Comparison of ENCODE assay signal across 8 mouse cellular contexts in the genomic region with DNA sequence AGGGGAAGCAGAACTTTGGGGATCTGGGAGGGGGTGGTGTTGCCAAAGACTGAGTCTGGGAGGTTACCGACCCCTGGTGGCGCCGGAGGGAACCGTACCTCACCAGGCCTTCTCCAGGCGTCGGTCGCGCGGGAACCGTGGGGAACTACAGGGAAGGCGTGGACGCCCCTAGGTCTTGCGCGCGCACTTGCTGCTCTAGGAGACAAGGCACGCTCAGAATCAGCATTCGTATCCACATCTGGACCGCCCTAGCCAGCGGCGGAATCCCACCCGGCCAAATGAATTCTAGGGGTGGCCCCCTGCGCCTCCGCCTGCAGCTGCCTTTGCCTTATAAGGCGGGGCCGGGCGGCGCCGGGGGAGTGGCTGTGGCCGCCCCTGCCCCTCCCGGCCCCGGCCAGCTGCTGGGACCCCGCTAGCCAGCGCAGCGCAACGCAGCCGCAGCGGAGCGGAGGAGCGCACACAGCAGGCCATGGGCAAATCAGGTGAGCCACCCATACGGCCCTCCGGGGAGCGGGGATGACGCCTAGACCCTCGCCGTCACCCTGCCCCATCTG. TPM values are rescaled to one million over a fixed set of nuclear protein-coding genes. Genes with fewer than 3 reads are reported as not detected.
A peak's percentile ranks its signal among the peaks of the same experiment; 100 is the strongest.
DNase-seq lines count a peak whose midpoint lies in the region; ATAC-seq lines count a peak whose summit lies in the region.

A gene (plus strand): TSS at position 110 of the 554 bp plus-strand sequence.

- no peaks in the 10 kb centered on the region for H3K9me3 ChIP-seq in hindbrain, embryonic 13.5 days
- no peaks in the 10 kb centered on the region for H3K9me3 ChIP-seq in megakaryocyte, embryonic 14.5 days

- under 1% methylated on average over 45 of the region's 45 CpGs for WGBS in hindbrain, embryonic 13.5 days

- H3K4me1 ChIP-seq in hindbrain, embryonic 13.5 days (replicated peaks): peaks cover 22% of the 10 kb centered on the region
- peaks cover 52% of the 10 kb centered on the region for H3K4me1 ChIP-seq in megakaryocyte, embryonic 14.5 days

- intact Hi-C loops in left cerebral cortex, postnatal 10 days (cut with DNase I): no loop called here

- peaks cover 9% of the 10 kb centered on the region; the same call in 1 of the 2 replicates for H3K27me3 ChIP-seq in hindbrain, embryonic 13.5 days
- peaks cover 10% of the 10 kb centered on the region for H3K27me3 ChIP-seq in megakaryocyte, embryonic 14.5 days (replicated peaks)

- H3K27ac ChIP-seq in hindbrain, embryonic 13.5 days: peak within 1 kb of the TSS; percentile 88

- H3K36me3 ChIP-seq in hindbrain, embryonic 13.5 days: no peaks in the 10 kb centered on the region
- peaks cover 6% of the 10 kb centered on the region for H3K36me3 ChIP-seq in megakaryocyte, embryonic 14.5 days (replicated peaks; ENCODE audit: low read length)

- H3K4me2 ChIP-seq in hindbrain, embryonic 13.5 days: peak within 1 kb of the TSS; percentile 91

- DNase-seq in MN1 (ENCODE audit: low spot score): peak; percentile 93
- DNase-seq in c-Kit-positive CD71-positive TER-119-positive erythroid progenitor cells, embryonic 14.5 days (ENCODE audit: low spot score): peak; percentile 85
- DNase-seq in frontal cortex, postnatal 36 days (ENCODE audit: low spot score in 2 of 2): peak; percentile 50 to 65
- DNase-seq in left cerebral cortex, postnatal 10 days (ENCODE audit: extremely low spot score in 1 of 2, low spot score in 2 of 2): peak; percentile 64 to 91
- peak; percentile 37 to 58 for DNase-seq in right cerebral cortex, adult 2 months (ENCODE audit: low spot score in 2 of 2)
- DNase-seq in urinary bladder, postnatal 10 days (ENCODE audit: low spot score): peak; percentile 47

- peak; percentile 89 for ATAC-seq in hindbrain, embryonic 13.5 days (ENCODE audit: low FRiP score)

- H3K9ac ChIP-seq in hindbrain, embryonic 13.5 days: peak within 1 kb of the TSS; percentile 87

- peak within 1 kb of the TSS; percentile 77 for H3K4me3 ChIP-seq in hindbrain, embryonic 13.5 days
- H3K4me3 ChIP-seq in megakaryocyte, embryonic 14.5 days (replicated peaks): peak within 1 kb of the TSS; percentile 98

RNA-seq across cellular contexts. Expression of the gene that starts here (rescaled TPM):
- 48.5 TPM in 2 replicates for polyA plus RNA-seq in hindbrain, embryonic 13.5 days (2015; fragmentation: Nextera tagmentation; extraction: Ambion mirVana)
- total RNA-seq in left cerebral cortex, postnatal 10 days (2021): 1 to 10 TPM; 2.3 TPM
- 6.5 and 32.0 TPM in 2 replicates for polyA plus RNA-seq in megakaryocyte, embryonic 14.5 days (2012; ENCODE audit: insufficient read depth, low replicate concordance)

Comparison
In these comparisons a context has a peak if more than half of its experiments do, and no peak if none do; other contexts are left out.
1. Peak in every context shown above with its lines: DNase-seq, ATAC-seq, H3K4me3 ChIP-seq and H3K27ac ChIP-seq.